Mouse (Mus musculus) mouse embryonic stem cell (cell line): ENCODE results near the gene Pak1.

Source experiments
- in situ Hi-C, 2 experiments: fragments of 300-500 bp; cut with MboI; formaldehyde crosslinking; loops; 1 replicate in 1 of 2; 3 replicates in 1 of 2; pipeline ENCODE4 v1.14.3; 2019 to 2020; ENCODE audit warnings: low sequenced_read_pairs in 2 of 2, low pct_unique_long_range_greater_than_20kb in 1 of 2, mixed read lengths in 1 of 2; ENCODE audit not compliant: unreplicated experiment in 1 of 2

Gene Pak1

GRCm38 (mm10) chr7:97770841-97771620, 17.3 kb upstream of the Pak1 start:
- in situ Hi-C loops, result no loop called here

DNA sequence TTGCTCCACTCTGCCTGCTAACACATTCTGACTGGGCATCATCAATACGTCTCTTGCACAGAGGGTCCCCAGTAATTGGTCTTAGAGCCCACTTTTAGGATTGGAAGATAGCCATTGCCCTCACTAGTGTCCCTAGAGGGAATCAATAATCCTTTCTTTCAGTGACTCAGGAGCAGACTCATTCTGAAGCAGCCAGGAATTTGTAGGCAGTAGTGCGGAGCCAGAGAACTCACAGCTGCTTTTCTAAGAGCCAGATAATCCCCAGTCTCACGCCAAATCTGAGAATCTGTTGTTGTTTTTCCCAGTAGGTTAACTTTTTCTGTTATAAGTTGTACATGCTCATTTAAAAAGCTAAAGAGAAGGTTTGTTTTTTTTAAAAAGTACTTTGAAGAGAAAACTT, 13.0 kb upstream of the Pak1 start:
- in situ Hi-C loops, result no loop called here

GRCm38 (mm10) chr7:97775923-97776322, 12.4 kb upstream of the Pak1 start:
- in situ Hi-C loops, result no loop called here

DNA sequence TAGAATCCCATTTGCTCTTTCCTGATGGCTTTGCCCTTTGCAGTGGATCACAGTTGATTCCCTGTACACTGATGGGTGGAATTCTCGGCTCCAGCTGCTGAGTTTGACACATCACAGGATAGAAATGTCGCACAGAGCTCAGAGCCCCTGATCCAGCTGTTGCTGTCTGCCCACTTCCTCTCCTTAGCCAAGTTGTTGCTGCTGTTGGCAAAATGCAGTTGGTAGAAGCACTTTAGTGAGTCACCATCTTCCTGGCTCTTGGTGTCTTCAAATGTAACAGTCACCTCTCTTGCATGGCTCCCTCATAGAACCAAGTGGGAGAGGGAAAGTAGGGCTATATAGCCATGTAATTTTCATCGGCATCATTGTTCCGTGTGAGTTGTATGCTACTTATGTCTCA, 11.2 kb upstream of the Pak1 start:
- in situ Hi-C loops, result no loop called here

DNA sequence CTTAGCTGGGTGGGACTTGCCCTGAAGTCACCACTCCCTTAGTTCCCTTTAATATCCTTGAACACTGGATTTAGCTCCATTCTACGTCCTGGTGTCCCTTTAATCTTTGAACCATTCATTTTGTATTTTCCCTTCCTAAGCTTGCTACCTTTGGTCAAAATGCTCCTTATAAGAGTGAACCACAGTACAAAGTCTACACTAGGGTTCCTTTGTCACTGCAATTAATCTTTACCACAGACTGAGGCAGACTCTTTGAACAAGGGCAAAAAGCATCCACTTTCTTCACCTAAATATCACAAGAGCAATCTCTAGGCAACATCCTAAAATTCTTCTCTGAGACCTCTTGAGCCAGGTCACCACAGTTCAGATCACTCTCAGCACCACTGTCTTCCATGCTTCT, 8.1 kb upstream of the Pak1 start:
- in situ Hi-C loops, result no loop called here

DNA sequence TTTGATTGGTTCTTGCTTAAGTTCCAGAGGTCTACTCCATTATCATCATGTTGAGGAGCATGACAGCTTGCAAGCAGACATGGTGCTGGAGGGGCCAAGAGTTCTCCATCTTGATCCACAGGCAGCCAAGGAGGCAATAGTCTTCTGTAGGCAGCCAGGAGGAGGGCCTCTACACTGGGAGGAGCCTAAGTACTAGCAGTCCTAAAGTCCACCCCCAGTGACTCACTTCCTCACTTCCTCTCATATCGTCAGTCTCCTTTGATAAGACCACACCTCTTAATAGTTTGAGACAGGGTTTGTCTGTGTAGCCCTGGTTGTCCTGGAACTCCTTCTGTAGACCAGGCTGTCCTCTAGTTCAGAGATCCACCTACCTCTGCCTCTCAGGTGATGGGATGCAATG, 7.5 kb upstream of the Pak1 start:
- in situ Hi-C loops, result no loop called here

DNA sequence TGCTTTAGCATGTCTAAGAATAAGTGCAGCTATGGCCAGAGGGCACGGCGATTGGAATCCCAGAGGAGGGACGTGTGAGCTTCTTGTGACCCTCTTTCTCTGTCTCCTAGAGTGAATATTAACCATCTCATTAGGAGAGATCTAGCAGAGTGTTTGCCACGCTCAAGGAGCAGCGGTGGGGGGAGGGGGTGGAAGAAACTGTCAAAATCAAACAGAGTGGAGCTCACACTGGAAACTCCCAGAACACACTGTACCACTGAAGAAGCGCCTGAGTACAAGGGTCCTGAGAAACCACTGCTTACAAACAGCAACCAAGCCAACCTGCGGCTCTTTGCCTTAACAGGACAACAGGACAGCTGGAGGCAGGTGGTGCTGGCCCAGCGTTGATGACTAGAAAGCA, 6.8 kb upstream of the Pak1 start:
- in situ Hi-C loops, result no loop called here

DNA sequence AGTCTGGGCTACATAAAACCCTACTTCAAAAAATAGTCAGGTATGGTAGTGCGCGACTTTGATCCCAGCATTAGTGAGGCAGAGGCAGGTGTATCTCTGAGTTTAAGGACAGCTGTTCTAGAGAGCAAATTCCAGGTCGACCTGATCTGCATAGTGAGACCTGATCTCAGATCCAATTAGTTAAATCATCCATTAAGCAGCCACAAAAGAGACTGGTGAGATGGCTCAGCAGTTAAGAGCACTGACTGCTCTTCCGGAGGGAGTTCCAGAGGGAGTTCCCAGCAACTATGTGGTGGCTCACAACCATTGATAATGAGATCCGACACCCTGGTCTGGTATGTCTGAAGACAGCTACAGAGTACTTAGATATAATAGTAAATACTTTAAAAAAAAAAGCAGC, 4.8 kb upstream of the Pak1 start:
- in situ Hi-C loops, result no loop called here

DNA sequence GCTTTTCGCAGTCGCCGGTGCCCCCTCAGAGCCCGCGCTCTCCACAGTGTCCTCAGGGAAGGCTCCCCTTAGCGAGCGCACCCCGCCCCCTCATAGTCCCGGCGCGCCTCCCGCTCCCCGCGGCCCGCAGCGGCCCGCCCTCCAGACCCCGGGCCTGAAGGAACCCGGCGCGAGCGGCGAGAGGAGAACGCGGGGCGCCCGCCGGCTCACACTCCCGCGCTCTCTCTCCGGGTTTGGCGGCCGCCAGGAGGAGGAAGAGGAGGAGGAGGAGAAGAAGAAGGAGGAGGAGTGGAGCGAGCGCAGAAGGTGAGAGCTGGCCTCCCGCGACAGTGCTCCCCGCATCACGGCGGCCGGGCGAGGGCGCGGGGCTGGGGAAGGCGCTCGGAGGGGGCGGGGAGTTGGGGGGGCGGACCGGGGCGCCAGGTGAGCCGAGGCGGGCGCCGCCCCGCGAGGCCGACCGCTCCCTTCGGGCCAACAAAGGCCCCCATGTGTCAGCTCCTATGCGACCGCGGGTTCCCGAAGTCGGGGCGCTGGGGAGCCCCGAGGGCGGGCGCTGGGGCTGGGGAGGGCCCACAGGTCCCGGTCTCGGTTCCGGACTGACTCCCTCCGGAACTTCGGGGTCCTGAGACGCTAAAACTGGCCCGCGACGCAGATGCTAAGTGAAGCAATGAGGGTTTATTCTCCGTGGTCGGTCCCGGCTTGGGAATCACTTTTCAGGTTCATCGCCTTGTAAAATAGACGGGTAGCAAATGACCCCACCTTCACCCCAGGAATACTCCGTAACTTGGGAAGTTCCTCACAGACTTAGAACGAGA, 535 bp downstream of the Pak1 start:
- in situ Hi-C loops, result no loop called here

GRCm38 (mm10) chr7:97790272-97790671, 1.9 kb downstream of the Pak1 start:
- in situ Hi-C loops, result no loop called here

GRCm38 (mm10) chr7:97792324-97792723, 4.0 kb downstream of the Pak1 start:
- in situ Hi-C loops, result no loop called here

DNA sequence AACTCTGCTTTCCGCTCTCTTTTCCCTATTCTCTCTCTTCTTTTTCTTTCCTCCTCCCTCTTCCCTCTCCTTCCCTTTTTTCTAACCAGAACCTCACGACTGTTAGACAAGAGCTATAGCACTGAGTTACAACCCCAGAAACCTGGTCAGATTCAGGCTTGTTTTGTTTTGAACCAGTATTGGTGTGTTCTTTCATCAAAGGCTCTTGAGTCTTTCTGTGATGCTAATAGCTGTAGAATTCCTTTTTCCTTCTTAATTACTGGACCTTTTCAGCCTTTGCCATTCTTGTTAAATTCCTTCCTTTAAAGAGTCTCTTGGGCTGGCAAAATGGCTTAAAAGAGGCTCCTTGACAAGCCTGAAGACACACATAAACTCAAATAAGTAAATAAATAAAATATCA, 14.8 kb downstream of the Pak1 start:
- in situ Hi-C loops, result no loop called here

GRCm38 (mm10) chr7:97804245-97805066, 16.1 kb downstream of the Pak1 start:
- in situ Hi-C loops, result no loop called here

DNA sequence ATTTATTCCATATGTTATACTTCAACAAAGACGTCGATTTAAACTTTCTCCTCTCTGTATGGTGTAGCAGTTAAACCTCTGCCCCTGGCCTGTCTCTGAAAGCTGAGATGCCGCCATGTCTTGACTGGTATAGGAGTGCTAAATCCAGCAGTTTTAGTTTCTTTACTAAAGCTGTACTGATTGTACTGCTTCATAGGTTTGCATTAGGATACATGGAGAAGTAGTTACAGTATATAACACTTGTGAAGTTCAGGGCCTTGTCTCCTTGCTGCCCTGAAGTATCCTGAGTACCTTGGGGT, 16.7 kb downstream of the Pak1 start:
- in situ Hi-C loops, result no loop called here

- in situ Hi-C loops, result no loop called here
These were observed 21.0 kb downstream of the Pak1 start for GRCm38 (mm10) chr7:97809307-97809706.

GRCm38 (mm10) chr7:97821875-97822274, 33.5 kb downstream of the Pak1 start:
- in situ Hi-C loops, result no loop called here

GRCm38 (mm10) chr7:97829091-97829490, 40.8 kb downstream of the Pak1 start:
- in situ Hi-C loops, result no loop called here

GRCm38 (mm10) chr7:97830739-97831138, 42.4 kb downstream of the Pak1 start:
- in situ Hi-C loops, result no loop called here

DNA sequence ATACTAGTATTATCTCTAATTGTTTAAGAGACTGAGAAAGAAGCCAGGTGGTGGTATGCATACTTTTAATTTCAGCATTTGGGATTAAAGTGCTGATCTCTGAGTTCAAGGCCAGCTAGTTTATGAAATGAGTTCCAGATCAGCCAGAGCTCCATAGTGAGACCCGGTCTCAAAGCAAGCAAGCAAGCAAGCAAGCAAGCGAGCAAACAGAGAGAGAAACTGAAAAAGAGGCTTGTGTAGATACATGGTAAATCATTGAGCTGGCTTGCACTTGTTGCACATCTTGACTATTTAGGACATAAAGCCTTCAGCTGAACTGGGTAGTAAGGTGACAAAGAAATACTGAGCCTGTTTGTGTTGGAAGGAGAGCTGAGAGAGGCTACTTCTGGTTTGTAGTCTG, 44.6 kb downstream of the Pak1 start:
- in situ Hi-C loops, result no loop called here
